Comparison of ENCODE assay signal across 8 mouse cellular contexts in the genomic region with DNA sequence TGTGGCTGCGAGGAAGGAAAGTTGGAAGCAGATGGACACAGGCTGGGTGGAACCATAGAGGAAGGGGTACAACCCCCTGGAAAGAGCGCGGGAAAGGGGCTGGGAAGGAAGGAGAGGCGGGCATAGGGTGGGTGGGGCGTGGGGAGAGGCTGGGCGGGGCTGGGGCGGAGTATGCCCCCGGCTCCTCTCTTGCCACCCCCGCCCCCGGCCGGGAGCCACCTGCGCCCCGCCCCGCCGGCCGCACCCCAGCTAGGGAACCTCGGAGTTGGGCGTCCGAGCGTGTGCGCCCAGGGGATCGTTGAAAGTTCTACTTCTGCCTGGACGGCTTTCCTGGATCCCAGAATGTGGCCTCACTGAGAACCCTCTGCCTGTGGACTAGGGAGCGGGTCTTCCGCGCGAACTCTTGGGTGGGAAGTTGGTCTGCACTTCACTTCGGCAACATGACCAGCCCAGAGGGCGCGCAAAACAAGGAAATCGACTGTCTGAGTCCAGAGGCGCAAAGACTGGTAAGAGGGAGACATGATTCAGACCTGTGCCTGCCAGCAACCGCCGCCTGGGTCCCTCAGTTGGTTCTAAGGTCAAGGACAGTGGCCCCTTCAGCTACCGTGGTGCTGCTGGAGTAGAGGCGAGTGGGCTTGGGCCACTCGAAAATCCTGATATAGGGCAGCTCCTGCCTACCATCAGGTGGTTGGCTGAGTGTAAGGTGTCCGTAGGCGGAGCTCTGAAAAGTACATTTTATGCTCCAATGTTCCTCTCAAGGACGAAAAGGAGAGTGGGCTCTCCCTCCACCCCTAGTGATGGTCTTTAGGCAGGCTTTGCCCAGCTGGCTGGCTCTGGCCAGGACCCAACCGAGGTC. TPM values are rescaled to one million over a fixed set of nuclear protein-coding genes. Genes with fewer than 3 reads are reported as not detected.
DNase-seq lines count a peak whose midpoint lies in the region; ATAC-seq and TF ChIP-seq lines count a peak whose summit lies in the region.

No protein-coding gene starts in this region.

- H3K79me2 ChIP-seq in myocyte (ENCODE audit: control insufficient read depth, insufficient read depth), result peaks cover 86% of the 10 kb centered on the region

- no peaks in the 10 kb centered on the region for H3K36me3 ChIP-seq in hindbrain, embryonic 15.5 days
- no peaks in the 10 kb centered on the region for H3K36me3 ChIP-seq in liver, embryonic 12.5 days
- no peaks in the 10 kb centered on the region for H3K36me3 ChIP-seq in myocyte (ENCODE audit: control insufficient read depth, insufficient read depth)

- peak overlapping the region; percentile 50; the same call in 1 of the 2 replicates for H3K9ac ChIP-seq in hindbrain, embryonic 15.5 days
- peak overlapping the region; percentile 65 for H3K9ac ChIP-seq in liver, embryonic 12.5 days

- 4% methylated on average over 41 of the region's 41 CpGs for WGBS in hindbrain, embryonic 15.5 days
- under 1% methylated on average over 33 of the region's 41 CpGs for WGBS in liver, embryonic 12.5 days (ENCODE audit: insufficient replicate concordance)

- 0 out of 2 replicates have a peak, but pooled peaks have one; percentile 2 for ATAC-seq in hindbrain, embryonic 15.5 days (ENCODE audit: low FRiP score, low read depth)
- peak; percentile 81 for ATAC-seq in liver, embryonic 12.5 days

- peak; percentile 95 for DNase-seq in A20 (ENCODE audit: low read depth, low spot score)
- peak; percentile 89 for DNase-seq in adrenal gland, adult 2 months
- peak; percentile 64 for DNase-seq in gastrocnemius, adult 18-20 months (ENCODE audit: low spot score)
- DNase-seq in thymus, postnatal 4 days, result peak; percentile 91
- DNase-seq in left cerebral cortex, adult 8-10 months (ENCODE audit: low spot score in 2 of 2), result no peak

- peak overlapping the region; percentile 45 for H3ac ChIP-seq in myocyte (ENCODE audit: control insufficient read depth, insufficient read length)

- H3K9me3 ChIP-seq in hindbrain, embryonic 15.5 days, result no peaks in the 10 kb centered on the region
- H3K9me3 ChIP-seq in liver, embryonic 12.5 days (replicated peaks), result no peaks in the 10 kb centered on the region

- H3K4me3 ChIP-seq in hindbrain, embryonic 15.5 days, result peak overlapping the region; percentile 51
- H3K4me3 ChIP-seq in liver, embryonic 12.5 days, result peak overlapping the region; percentile 61
- peak overlapping the region; percentile 95 for H3K4me3 ChIP-seq in myocyte

- peak overlapping the region; percentile 92 for H3K4me2 ChIP-seq in hindbrain, embryonic 15.5 days
- peak overlapping the region; percentile 78 for H3K4me2 ChIP-seq in liver, embryonic 12.5 days
- peak overlapping the region; percentile 70 for H3K4me2 ChIP-seq in myocyte (ENCODE audit: low read depth)

- H3K27ac ChIP-seq in hindbrain, embryonic 15.5 days (replicated peaks), result no peak overlapping the region
- peak overlapping the region; percentile 67 for H3K27ac ChIP-seq in liver, embryonic 12.5 days

- TF ChIP-seq POLR2A in myocyte (IDR thresholded peaks at IDR 0.05; ENCODE audit: insufficient read length, low read depth), result peak; percentile 66

- H3K27me3 ChIP-seq in hindbrain, embryonic 15.5 days, result peaks cover 6% of the 10 kb centered on the region; the same call in 1 of the 2 replicates
- peaks cover 8% of the 10 kb centered on the region; the same call in 1 of the 2 replicates for H3K27me3 ChIP-seq in liver, embryonic 12.5 days (replicated peaks)
- H3K27me3 ChIP-seq in myocyte (ENCODE audit: control insufficient read depth, insufficient read depth, insufficient read length), result no peaks in the 10 kb centered on the region

- peaks cover 19% of the 10 kb centered on the region for H3K4me1 ChIP-seq in hindbrain, embryonic 15.5 days (replicated peaks)
- peaks cover 69% of the 10 kb centered on the region for H3K4me1 ChIP-seq in liver, embryonic 12.5 days

TF ChIP-seq in myocyte, 11 proteins besides CTCF, POLR2A, EP300 and RAD21:
- TF ChIP-seq POLR2AphosphoS2 (IDR thresholded peaks at IDR 0.05; ENCODE audit: insufficient read length, low read depth), result peak; percentile 61
- TF ChIP-seq MYOD1 (IDR thresholded peaks at IDR 0.05; ENCODE audit: control insufficient read depth in 1 of 3, insufficient read length in 2 of 3, low read depth in 2 of 3), result peak in 1 of 3 experiments; percentile 36
- TF ChIP-seq SRF (IDR thresholded peaks at IDR 0.05; ENCODE audit: control insufficient read depth, insufficient read length, low read depth), result no peak
- TF ChIP-seq CEBPB (IDR thresholded peaks at IDR 0.05; ENCODE audit: insufficient read depth, poor library complexity, severe bottlenecking), result no peak
- TF ChIP-seq MAX (IDR thresholded peaks at IDR 0.05; ENCODE audit: low read depth), result no peak
- TF ChIP-seq USF1 (IDR thresholded peaks at IDR 0.05; ENCODE audit: low read depth), result no peak
- TF ChIP-seq MYOG (IDR thresholded peaks at IDR 0.05; ENCODE audit: control insufficient read depth in 1 of 3, insufficient read depth in 1 of 3, insufficient read length in 2 of 3, low read depth in 2 of 3), result peak in 1 of 3 experiments; percentile 39

RNA-seq across cellular contexts. Expression of gene Lrrfip1, which starts 54.9 kb away (rescaled TPM):
- total RNA-seq in adrenal gland, adult 2 months (2021), result 10 to 100 TPM; 63.2 to 63.4 TPM
- 9.2 and 9.4 TPM in 2 replicates for polyA plus RNA-seq in adrenal gland, adult 2 months (2012; rRNA removed)
- 100 to 1,000 TPM; 119 to 121 TPM for total RNA-seq in gastrocnemius, adult 18-20 months (2021)
- 39.0 and 41.5 TPM in 2 replicates for polyA plus RNA-seq in hindbrain, embryonic 15.5 days (2015; fragmentation: Nextera tagmentation; extraction: Ambion mirVana)
- polyA plus RNA-seq in liver, embryonic 12.5 days (2016; fragmentation: Nextera tagmentation; extraction: Ambion mirVana), result 17.4 and 18.1 TPM in 2 replicates
- 83.3 TPM for polyA plus RNA-seq in myocyte (2012; fragmentation: generic; extraction: Trizol)
- total RNA-seq in left cerebral cortex, adult 8-10 months (2022), result 10 to 100 TPM; 56.4 to 65.5 (median 60.6) TPM

Comparison
In these comparisons a context has a peak if more than half of its experiments do, and no peak if none do; other contexts are left out.
1. DNase-seq: peak in A20 (single experiment), adrenal gland, adult 2 months (single experiment), gastrocnemius, adult 18-20 months (single experiment) and thymus, postnatal 4 days (single experiment); none in left cerebral cortex, adult 8-10 months (0 of 2).
2. Peak in every context shown above with its lines, with median percentiles within 50 percentile points of each other: H3K4me2 ChIP-seq and H3K4me3 ChIP-seq.